Mouse (Mus musculus): ENCODE measurements around the gene Fyn. TPM values are rescaled to one million over a fixed set of nuclear protein-coding genes. Genes with fewer than 3 reads are reported as not detected.

Fyn gene
- 33.6 TPM for polyA plus RNA-seq (2014; fragmentation: Illumina TruSeq; extraction: RNeasy Lipid Tissue Mini Kit (QIAGEN cat#74804); ENCODE audit: low read depth, low replicate concordance)

DNA sequence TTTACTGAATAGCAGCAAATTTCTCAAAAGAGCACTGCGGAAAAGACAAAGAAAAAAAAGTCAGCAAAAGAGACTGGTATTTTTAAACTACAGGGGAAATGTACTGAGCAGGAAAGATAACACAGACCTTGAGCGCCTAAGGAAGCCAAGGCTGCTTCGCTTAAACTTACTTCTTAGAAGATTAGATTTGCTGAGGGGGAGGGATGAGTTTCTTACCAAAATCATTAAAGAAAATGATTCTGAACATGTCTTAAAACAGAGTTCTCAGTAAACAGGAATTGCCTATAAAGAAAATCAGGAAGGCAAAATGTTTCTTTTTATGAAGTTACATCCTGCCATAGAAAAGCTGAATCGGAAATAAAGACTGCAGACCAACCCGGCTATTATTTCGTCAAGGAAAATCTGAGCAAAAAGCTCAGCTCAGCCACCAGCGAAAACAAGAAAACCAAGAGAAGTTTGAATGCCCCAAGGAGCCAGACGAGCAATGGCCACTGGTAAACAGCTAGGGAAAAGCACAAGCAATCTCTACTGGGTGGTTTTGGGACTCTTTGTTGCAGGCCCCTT is at the start of gene Fyn:
Gene Fyn, plus strand, starts transcription at position 284 of the 564 bp plus-strand sequence.

DNA sequence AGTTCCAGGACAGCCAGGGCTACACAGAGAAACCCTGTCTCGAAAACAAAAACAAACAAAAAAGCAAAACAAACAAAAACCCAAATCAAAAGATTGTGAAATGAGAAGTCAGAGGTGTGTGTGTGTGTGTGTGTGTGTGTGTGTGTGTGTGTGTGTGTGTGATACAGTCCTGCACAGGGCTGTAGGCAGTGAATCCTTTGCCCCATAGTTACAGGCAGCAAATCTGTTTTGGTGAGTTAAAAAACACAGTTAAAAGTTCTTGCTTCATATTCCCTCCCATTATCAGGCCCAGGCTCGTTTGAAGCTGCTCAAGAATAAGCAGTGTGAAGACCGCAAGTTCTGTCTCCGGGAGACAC is 244.0 kb downstream of the Fyn start, which contains the start of gene Traf3ip2:
Gene Traf3ip2, plus strand, starts transcription at position 302 of the 356 bp plus-strand sequence.

Other genes with a start within 250 kb of the Fyn start
- 8.4 TPM for gene Fam229b, start 234.9 kb upstream of the Fyn start, polyA plus RNA-seq (2014; fragmentation: Illumina TruSeq; extraction: RNeasy Lipid Tissue Mini Kit (QIAGEN cat#74804); ENCODE audit: low read depth, low replicate concordance)
- 0.97 TPM for gene Tube1, start 234.9 kb upstream of the Fyn start, polyA plus RNA-seq (2014; fragmentation: Illumina TruSeq; extraction: RNeasy Lipid Tissue Mini Kit (QIAGEN cat#74804); ENCODE audit: low read depth, low replicate concordance)
- gene Ccn6, start 205.1 kb upstream of the Fyn start, polyA plus RNA-seq (2014; fragmentation: Illumina TruSeq; extraction: RNeasy Lipid Tissue Mini Kit (QIAGEN cat#74804); ENCODE audit: low read depth, low replicate concordance) = not detected
- gene Traf3ip2, start 244.1 kb downstream of the Fyn start, polyA plus RNA-seq (2014; fragmentation: Illumina TruSeq; extraction: RNeasy Lipid Tissue Mini Kit (QIAGEN cat#74804); ENCODE audit: low read depth, low replicate concordance) = 6.5 TPM